Mouse (Mus musculus) layer of hippocampus, adult 9-11 months (tissue): Measurements from ENCODE around the gene Arhgef28.

Experiments used
- DNase-seq: peaks from one replicate; pipeline ENCODE4 v3.0.0; 2022

Arhgef28 gene

DNA sequence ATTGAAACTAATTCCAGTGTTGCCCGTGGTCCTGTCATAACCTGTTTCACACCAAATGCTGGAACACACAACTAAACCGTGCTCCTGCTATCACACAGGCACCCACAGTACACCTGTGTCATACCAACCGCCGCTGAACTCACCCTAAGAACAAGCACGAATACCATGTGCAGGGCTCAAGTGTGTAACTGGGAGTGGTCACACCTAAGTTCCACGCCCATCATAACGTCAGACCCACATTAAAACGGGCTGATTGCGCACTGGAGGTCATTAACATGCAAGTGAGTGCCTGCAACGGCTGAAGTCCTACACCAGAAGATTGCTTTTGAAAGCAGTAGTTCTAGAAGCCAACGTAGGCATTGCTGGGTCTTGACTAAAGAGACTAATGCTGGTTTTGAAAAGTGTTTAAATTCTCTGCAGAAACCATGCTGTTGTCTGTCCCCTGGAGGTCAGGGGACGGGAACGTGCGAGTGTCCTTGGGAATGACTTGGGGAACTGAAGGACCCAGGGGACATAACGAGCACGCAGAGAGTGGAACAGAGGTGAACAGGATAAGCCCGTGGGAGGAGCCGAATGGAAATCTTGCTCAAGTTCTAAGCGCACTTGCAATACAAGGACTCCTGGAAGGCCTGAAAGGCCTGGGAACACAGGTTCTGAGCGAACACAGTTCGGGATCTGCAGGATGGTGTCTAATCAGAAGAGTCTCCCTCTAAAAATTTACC lies 22.9 kb downstream of the Arhgef28 start:
- no peak for DNase-seq

GRCm38 (mm10) chr13:98182330-98182729 lies 23.9 kb downstream of the Arhgef28 start:
- peak; percentile 55 for DNase-seq

DNA sequence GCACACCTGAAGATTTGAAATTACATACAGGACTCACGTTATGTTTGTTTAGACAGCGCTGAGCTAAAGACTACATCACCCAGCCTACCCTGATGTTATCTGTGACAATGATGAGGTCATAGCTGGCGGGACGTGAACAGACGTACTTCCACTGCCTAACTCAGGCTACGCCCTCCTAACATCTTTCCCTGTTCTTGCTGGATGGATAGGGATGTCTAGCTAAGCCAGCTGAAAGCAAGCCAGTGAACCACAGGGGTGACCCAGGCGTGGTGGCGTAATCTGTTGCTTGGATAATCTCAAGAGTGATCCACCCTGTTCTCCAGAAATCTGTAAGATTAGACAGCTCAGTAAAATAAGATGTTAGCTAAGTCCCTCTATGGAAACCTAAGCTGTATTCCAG lies 25.6 kb downstream of the Arhgef28 start:
- DNase-seq: no peak

DNA sequence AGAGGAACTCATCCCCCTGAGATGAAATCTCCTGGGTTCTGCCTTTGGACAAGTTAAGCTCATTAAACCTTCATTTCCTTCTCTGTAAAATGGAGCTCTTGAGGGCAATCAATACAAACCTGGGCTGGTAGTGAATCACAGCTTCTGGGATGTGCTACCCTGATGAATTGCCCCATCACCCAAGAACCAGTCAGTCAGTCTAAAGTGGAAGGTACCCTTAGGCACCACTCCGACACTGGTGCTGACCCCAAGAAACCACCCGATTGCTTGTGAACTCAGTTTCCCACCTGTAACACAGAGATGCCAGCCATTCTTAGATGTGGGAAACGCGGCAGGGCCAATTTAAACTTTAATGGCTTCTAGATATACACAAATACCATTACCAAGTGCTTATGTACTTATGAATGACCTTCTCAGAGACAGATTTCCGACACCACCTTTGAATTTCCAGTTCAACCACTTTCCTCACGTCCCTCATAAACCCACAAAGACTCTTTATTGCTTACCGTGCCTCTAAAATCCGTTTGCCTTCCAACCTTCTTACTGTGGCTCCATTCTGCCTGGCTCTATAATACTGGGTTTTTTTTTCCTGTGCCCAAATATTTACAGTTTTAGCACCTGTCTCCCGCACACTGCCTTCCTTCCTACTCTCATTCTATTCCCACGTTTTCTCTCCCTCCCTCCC lies 30.8 kb downstream of the Arhgef28 start:
- DNase-seq: no peak

DNA sequence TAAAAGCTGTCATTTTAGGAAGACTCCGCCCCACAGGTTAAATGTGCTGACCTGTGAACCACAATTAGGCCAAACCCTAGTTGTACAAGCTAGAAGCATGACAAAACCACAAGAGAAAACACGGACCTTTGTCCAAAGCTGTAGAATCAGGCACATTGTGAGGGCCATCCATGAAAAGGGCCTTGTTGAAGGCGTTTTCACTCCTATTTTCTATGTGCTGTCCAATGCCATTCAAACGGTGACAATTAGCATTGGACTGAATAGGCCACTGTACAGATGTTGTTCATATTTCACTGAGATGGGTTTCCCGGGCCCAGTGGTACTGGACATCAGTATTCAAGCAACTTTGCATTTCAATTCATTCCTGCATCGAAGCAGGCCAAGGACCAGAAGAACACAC lies 33.2 kb downstream of the Arhgef28 start:
- DNase-seq: peak; percentile 65

DNA sequence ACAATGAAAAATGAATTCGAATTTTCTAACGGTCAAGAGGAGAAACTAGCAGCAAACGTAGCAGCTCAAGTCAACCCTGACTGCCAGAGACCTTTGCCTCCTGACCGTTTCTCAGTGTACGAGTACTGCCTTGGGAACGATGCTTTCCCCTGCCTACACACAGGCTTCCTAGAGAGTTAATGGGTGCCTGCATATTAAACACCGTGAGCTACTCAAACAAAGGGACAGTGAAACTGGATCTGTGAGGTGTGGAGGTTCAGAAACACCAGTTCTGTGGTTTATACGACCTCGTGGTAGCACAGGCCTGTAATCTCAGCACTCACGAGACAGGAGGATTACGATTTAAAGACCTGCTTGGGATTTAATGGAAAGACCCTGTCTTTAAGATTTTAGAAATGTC lies 33.9 kb downstream of the Arhgef28 start:
- DNase-seq: no peak

DNA sequence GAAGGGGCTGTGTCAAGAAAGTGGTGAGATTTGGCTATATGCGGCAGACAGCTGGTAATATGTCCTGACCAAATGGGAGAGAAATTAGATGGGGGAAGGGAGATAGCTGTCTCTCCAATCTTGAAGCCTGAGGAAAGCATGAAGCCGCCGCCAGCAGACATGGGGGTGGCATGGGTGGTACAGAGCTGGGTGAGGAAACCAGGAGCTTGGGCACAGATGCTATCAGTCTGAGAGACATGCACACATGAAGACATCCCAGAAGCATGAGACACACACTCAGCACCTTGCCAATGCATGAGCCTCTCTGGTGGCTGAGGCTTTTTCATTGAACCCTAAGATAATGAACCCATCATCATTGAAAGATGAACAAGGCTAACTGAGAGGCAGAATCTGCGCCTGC lies 34.5 kb downstream of the Arhgef28 start:
- DNase-seq: peak; percentile 89

- peak; percentile 83 for DNase-seq
These were observed 35.0 kb downstream of the Arhgef28 start for GRCm38 (mm10) chr13:98171257-98171656.

GRCm38 (mm10) chr13:98164878-98165277 lies 41.4 kb downstream of the Arhgef28 start:
- no peak for DNase-seq

- DNase-seq: no peak
These were observed 44.7 kb downstream of the Arhgef28 start for GRCm38 (mm10) chr13:98161496-98161895.

DNA sequence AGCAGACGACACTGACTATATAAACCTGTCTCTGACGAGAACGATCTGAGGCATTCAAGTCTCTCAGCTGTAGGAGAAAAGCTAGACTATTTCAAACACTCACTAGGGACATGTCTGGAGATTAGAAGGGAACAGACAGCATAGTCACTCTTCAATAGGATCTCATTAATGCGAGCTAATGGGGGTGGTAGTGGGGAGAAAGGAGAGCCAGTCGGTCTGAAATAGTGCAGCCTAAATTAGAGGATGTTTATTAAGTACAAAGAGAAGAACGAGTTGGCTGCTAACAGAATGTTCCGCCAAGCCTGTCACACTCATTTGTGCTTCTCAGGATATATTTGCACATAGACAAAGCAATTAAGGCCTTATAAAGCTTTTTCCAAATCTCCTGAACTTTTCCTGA lies 49.6 kb downstream of the Arhgef28 start:
- DNase-seq: peak; percentile 80

- no peak for DNase-seq
These were observed 53.5 kb downstream of the Arhgef28 start for GRCm38 (mm10) chr13:98152759-98153158.

GRCm38 (mm10) chr13:98147532-98147931 lies 58.7 kb downstream of the Arhgef28 start:
- no peak for DNase-seq

DNA sequence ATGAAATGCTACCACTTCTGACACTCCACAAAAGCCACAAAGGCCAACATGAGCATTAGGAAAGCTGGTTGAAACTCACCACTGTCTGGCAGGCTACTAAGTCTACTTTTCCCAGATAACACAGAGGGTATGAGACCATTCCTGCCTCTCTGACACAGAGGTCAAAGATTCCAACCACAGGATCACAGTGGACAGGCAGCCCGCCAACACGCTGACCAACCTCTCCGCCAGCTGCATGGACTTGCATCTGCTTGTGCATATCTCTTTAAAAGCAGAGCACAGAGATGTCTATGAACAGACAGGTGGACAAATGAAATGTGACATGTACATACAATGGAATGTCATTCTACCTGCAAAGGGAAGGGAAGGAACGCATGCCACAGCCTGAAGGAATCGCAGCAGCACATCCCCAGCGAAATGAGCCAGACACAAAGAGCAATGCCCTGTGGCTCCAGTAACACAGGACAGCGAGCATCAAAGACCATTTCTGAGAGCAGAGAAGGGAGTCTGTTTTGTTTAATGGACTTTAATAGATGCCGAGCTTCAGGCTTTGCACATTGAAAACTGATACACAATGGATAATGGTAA lies 59.6 kb downstream of the Arhgef28 start:
- DNase-seq: no peak

- no peak for DNase-seq
These were observed 60.9 kb downstream of the Arhgef28 start for GRCm38 (mm10) chr13:98145310-98145709.

GRCm38 (mm10) chr13:98143000-98143399 lies 63.2 kb downstream of the Arhgef28 start:
- DNase-seq: no peak

DNA sequence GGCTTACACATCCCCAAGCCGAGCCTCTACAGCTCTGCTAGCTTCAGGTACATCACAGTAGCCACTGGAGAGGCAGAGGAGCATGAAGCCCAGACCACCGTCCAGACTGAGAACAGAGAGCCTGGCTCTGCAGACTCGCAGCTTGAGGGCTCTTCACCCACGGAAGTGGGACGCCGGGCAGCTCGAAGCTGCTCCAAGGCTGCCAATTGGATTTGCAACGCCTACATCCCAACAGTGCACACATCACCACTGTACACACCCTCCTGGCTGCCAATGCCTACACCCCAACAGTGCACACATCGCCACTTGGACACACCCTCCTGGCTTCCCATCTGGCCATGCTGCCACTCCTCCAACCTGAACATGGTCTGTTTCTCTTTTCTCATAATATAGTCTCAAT lies 65.6 kb downstream of the Arhgef28 start:
- DNase-seq: peak; percentile 32

- no peak for DNase-seq
These were observed 67.5 kb downstream of the Arhgef28 start for GRCm38 (mm10) chr13:98138786-98139185.

DNA sequence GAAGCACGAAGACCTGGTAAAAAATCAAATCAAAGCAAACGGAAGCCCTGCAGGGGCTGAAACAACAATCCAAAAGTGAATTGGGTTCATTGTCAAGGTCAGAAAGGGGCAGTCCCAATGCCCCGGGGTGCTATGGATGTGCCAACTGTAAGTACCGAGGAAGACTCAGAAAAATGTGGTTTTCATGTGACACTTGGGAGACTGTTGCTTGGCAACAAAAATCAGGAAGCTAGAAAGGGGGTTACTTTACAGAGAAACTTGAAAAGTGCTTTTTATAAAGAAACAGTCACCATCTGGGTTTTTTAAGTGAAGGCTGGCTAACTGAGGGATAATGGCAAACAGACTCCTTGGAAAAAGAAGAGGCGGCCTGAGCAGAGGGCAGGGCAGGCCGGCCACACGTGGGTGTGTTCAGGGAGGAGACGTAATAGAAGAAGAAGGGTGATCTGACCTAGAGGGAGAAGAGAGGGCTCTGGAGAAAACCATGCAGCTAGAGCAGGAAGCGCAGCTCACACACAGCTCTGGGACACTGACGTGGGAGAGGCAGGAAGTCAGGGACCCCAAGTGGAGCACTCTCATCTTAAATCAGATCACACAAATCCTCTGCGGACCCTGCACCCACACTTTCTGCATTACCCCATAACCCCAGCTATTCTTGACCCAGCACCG lies 70.2 kb downstream of the Arhgef28 start:
- no peak for DNase-seq

- no peak for DNase-seq
These were observed 73.3 kb downstream of the Arhgef28 start for GRCm38 (mm10) chr13:98132951-98133350.

DNA sequence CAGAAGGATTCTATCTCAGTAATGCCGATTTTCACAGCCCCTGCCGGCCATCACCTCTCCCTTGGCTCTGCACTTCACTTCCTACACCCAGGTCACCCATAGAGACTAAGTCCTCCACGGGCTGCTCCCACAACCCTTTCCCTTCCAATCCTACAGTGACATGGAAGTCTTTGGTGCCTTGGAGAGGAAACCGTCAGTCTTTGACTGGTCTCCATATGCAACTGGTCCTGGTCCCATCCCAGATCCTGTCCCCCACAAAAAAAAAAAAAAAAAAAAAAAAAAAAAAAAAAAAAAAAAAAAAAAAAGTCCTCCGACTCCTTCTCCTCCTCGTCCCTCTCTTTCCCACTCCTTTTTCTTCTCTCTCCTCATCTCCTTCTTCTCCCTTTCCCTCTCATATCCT lies 74.0 kb downstream of the Arhgef28 start:
- DNase-seq: no peak

GRCm38 (mm10) chr13:98125666-98126065 lies 80.6 kb downstream of the Arhgef28 start:
- no peak for DNase-seq

- no peak for DNase-seq
These were observed 82.0 kb downstream of the Arhgef28 start for GRCm38 (mm10) chr13:98124113-98124745.
